Mouse (Mus musculus): Measurements from ENCODE around the gene Ctf1. TPM values are rescaled to one million over a fixed set of nuclear protein-coding genes. Genes with fewer than 3 reads are reported as not detected.

The Ctf1 gene
- total RNA-seq (2022): 1 to 10 TPM; 3.1 to 6.9 (median 4.2) TPM

GRCm38 (mm10) chr7:127712461-127713385, at the start of gene Ctf1:
Gene Ctf1, plus strand, starts transcription at chr7:127712736.
- peak; percentile 57 to 67 for DNase-seq (ENCODE audit: low spot score in 2 of 2)

- DNase-seq (ENCODE audit: low spot score in 2 of 2): no peak
These were observed 49.6 kb upstream of the Ctf1 start for GRCm38 (mm10) chr7:127662926-127663325.

- no peak for DNase-seq (ENCODE audit: low spot score in 2 of 2)
These were observed 46.4 kb upstream of the Ctf1 start for GRCm38 (mm10) chr7:127666066-127666654.

- no peak for DNase-seq (ENCODE audit: low spot score in 2 of 2)
These were observed 45.9 kb upstream of the Ctf1 start for GRCm38 (mm10) chr7:127666679-127667078.

DNA sequence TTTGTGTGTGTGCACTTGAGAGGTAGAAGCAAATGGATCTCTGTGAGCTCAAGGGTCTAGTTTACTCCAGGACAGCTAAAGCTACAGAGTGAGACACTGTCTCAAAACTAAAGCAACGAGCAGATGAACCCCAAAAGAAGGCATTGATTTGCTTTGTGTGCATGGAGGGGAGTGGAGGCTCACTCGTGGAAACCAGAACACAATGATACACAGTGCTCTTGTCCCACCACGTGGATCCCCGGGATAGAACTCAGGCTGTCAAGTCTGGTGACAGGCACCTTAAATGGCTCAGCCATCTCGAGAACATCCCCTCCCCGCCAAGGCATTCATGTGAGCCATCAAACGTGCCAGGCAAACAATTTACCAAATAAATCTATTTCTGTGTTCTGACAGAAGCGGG, 45.4 kb upstream of the Ctf1 start:
- DNase-seq (ENCODE audit: low spot score in 2 of 2): no peak

GRCm38 (mm10) chr7:127671880-127672774, 40.4 kb upstream of the Ctf1 start:
- DNase-seq (ENCODE audit: low spot score in 2 of 2): no peak

GRCm38 (mm10) chr7:127672776-127673175, 39.8 kb upstream of the Ctf1 start:
- no peak for DNase-seq (ENCODE audit: low spot score in 2 of 2)

- DNase-seq (ENCODE audit: low spot score in 2 of 2): peak; percentile 25 to 75
These were observed 37.6 kb upstream of the Ctf1 start for GRCm38 (mm10) chr7:127674977-127675376.

- DNase-seq (ENCODE audit: low spot score in 2 of 2): peak in 1 of 2 experiments; percentile 54
These were observed 37.1 kb upstream of the Ctf1 start for GRCm38 (mm10) chr7:127675391-127675811.

DNA sequence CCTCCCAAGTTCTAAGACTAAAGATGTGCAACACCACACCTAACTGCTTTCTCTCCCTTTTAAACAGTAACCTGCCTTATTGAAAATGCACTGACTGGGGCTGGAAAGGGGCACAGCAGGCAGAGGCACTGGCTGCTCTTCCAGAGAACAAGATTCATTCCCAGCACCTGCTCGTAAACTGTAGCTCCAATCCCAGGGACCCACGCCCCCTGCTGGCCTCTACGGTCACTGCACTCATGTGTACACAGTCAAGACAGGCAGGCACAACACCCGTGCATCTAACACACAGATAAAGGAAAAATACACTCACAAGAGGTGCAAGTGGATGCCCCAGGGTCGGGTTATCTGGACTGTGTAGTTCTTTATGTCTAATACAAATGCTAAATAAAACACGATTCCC, 35.5 kb upstream of the Ctf1 start:
- DNase-seq (ENCODE audit: low spot score in 2 of 2): no peak

GRCm38 (mm10) chr7:127677609-127678008, 34.9 kb upstream of the Ctf1 start:
- DNase-seq (ENCODE audit: low spot score in 2 of 2): no peak

DNA sequence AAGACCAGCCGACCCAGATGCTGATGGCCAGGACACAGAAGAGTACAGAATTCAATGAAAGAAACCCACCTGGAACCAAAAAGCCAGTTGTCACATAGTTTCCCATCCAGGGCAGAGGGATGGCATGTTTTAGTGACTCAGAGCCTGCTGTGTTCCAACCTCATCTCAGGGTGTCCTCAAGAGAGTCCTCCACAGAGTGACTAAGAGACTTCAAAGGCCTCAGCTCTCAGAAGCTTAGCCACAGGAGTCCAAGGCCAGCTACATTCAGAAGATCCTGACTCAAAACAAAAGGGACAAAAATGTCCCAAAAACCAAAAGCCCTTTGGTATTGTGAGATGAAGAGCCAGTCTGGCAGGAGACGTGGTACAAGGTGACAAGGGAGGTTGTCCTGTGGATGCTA, 33.7 kb upstream of the Ctf1 start:
- no peak for DNase-seq (ENCODE audit: low spot score in 2 of 2)

DNA sequence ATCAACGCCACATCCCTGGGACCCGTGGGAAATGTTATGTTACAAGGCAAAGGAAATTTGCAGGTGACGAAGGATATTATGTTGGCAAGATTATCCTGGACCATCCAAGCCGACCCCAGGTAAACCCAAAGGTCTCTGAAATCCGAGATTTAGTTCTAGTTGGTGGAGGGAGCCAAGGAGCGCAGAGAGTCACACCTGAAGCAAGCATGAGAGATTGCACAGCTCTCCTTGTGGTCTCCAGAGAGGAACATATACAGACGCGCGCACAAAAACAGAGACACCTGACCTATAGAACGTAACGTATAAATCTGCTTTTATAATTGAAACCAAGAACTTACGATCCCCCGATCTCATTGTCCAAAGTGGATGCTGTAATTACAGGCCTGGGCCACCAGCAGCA, 32.0 kb upstream of the Ctf1 start:
- no peak for DNase-seq (ENCODE audit: low spot score in 2 of 2)

- DNase-seq (ENCODE audit: low spot score in 2 of 2): no peak
These were observed 30.5 kb upstream of the Ctf1 start for GRCm38 (mm10) chr7:127681888-127682553.

GRCm38 (mm10) chr7:127685304-127686018, 27.1 kb upstream of the Ctf1 start:
- no peak for DNase-seq (ENCODE audit: low spot score in 2 of 2)

DNA sequence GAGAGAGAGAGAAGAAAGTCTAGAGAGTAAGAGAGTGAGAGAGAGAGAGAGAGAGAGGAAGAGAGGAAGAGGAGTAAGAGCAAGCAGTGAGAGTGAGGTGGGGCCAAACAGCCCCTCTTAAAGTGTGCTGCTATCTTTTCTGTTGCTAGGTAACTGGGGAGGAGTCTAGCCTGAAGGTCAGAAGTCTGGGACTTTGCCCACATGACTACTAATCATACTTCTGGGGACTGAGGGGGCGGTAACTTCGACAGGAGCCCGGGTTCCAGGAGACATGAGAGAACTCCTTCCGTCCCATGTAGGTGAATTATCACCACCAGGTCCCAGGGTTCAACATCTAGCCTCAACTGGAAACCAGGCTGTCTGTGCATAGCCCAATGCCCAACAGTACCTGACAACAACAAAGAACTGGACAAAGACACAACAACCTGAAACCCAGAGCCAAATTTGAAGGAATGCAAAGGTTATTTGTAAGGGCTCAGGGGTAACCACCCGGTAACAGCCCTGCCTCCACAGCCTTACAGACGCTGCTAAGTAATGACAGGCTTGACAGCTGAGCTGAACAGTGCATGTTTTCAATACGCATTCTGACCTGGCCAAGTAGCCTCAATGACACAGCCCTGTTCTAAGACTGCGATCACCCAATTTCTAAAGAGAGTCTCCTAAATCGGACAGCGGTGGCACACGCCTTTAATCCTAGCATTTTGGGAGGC, 25.6 kb upstream of the Ctf1 start:
- no peak for DNase-seq (ENCODE audit: low spot score in 2 of 2)

DNA sequence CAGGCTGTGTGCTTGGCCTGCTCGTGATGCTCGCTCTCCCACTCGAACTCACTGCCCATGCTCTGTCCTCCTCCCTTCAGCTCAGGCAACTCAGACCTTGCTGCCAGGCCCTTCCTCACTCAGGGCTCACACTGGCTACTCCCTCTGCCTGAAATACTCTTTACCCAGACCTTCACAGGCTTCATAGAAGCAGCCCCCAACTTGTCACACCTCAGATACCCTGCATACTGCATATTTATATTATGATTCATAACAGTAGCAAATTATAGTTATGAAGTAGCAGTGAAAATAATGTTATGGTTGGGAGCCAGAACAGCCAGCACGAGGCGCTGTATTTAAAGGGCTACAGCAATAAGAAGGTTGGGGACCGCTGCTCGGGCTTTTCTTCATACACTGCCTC, 23.6 kb upstream of the Ctf1 start:
- DNase-seq (ENCODE audit: low spot score in 2 of 2): no peak

- no peak for DNase-seq (ENCODE audit: low spot score in 2 of 2)
These were observed 22.8 kb upstream of the Ctf1 start for GRCm38 (mm10) chr7:127689626-127690280.

All from left cerebral cortex, adult 8-10 months (tissue).